Mouse (Mus musculus) heart, embryonic 11.5 days (tissue): ENCODE results near the gene Olfr1417. TPM values are rescaled to one million over a fixed set of nuclear protein-coding genes. Genes with fewer than 3 reads are reported as not detected.

Source experiments
- ATAC-seq: fragments of 200-750 bp; cut with Nextera tagmentation; replicated peaks from 2 replicates; pipeline ENCODE4 v1.8.0; 2017; ENCODE audit warnings: moderate library complexity; ENCODE audit not compliant: insufficient number of reproducible peaks, low FRiP score, low TSS enrichment
- H3K27ac ChIP-seq: fragments of 300-500 bp; sonication (generic); 2 replicates; pipeline ENCODE4 v1.5.1; 2014; ENCODE audit warnings: mild to moderate bottlenecking, low read depth, low read length
- H3K27me3 ChIP-seq: fragments of 300-500 bp; sonication (generic); 2 replicates; pipeline ENCODE4 v1.6.1; 2014; ENCODE audit warnings: mild to moderate bottlenecking, low read length, mixed read lengths; ENCODE audit not compliant: control insufficient read depth, insufficient read depth
- H3K36me3 ChIP-seq: fragments of 300-500 bp; sonication (generic); 2 replicates; pipeline ENCODE4 v1.6.1; 2014; ENCODE audit warnings: mild to moderate bottlenecking, low read length, moderate library complexity, mixed read lengths; ENCODE audit not compliant: control insufficient read depth, insufficient read depth
- H3K4me1 ChIP-seq: fragments of 300-500 bp; sonication (generic); 2 replicates; pipeline ENCODE4 v1.6.1; 2014; ENCODE audit warnings: low read length; ENCODE audit not compliant: control insufficient read depth, insufficient read depth
- H3K4me2 ChIP-seq: fragments of 300-500 bp; sonication (generic); 2 replicates; pipeline ENCODE4 v1.6.1; 2014; ENCODE audit warnings: mild to moderate bottlenecking, moderate library complexity
- H3K4me3 ChIP-seq: fragments of 300-500 bp; sonication (generic); 2 replicates; pipeline ENCODE4 v1.5.1; 2014; ENCODE audit warnings: low read depth, low read length
- H3K9ac ChIP-seq: fragments of 300-500 bp; sonication (generic); 2 replicates; pipeline ENCODE4 v1.6.1; 2014; ENCODE audit warnings: mild to moderate bottlenecking, low read depth, low read length, moderate library complexity
- H3K9me3 ChIP-seq: fragments of 300-500 bp; sonication (generic); replicated peaks from 2 replicates; pipeline ENCODE4 v1.6.1; 2016; ENCODE audit warnings: low read length; ENCODE audit not compliant: control insufficient read depth
- WGBS: fragments of 180-500 bp; shearing (Covaris S2); extraction: QIAGEN DNeasy Blood & Tissue Kit; methylation state at CpG from one replicate; pipeline ENCODE4 v1.1.7; 2014; ENCODE audit not compliant: insufficient replicate concordance; 5-methylcytosine and 5-hydroxymethylcytosine counted together
- polyA plus RNA-seq: library from polyadenylated mRNA; unstranded; fragments of >200 nt; fragmentation: Nextera tagmentation; extraction: Ambion mirVana; gene quantifications from 2 replicates; pipeline ENCODE4 v1.2.1, GENCODE M21; 2014

Olfr1417 gene
- polyA plus RNA-seq, 1 experiment from 2014 or later, result not detected

GRCm38 (mm10) chr19:11846333-11846732 is 7.3 kb upstream of the Olfr1417 start:
- no peak overlapping the region for H3K27ac ChIP-seq
- H3K4me1 ChIP-seq, result no peaks in the 10 kb centered on the region
- no peak overlapping the region for H3K9ac ChIP-seq
- no peak overlapping the region for H3K4me3 ChIP-seq
- no peaks in the 10 kb centered on the region for H3K9me3 ChIP-seq
- H3K27me3 ChIP-seq, result no peaks in the 10 kb centered on the region
- no peak overlapping the region for H3K4me2 ChIP-seq
- ATAC-seq, result no peak
- WGBS, result 76% methylated on average over 4 of the region's 4 CpGs
- H3K36me3 ChIP-seq, result no peaks in the 10 kb centered on the region

- no peak for ATAC-seq
- H3K4me2 ChIP-seq, result no peak overlapping the region
- no peaks in the 10 kb centered on the region for H3K36me3 ChIP-seq
- no peak overlapping the region for H3K9ac ChIP-seq
- H3K27me3 ChIP-seq, result peaks cover 2% of the 10 kb centered on the region; the same call in 1 of the 2 replicates
- H3K27ac ChIP-seq, result no peak overlapping the region
- WGBS, result 29% methylated on average over 4 of the region's 4 CpGs
- no peak overlapping the region for H3K4me3 ChIP-seq
- H3K4me1 ChIP-seq, result peaks cover 2% of the 10 kb centered on the region; the same call in 1 of the 2 replicates
- H3K9me3 ChIP-seq, result no peaks in the 10 kb centered on the region
Measured at GRCm38 (mm10) chr19:11823346-11824065, 15.5 kb downstream of the Olfr1417 start.

- no peak overlapping the region for H3K27ac ChIP-seq
- peaks cover 2% of the 10 kb centered on the region; the same call in 1 of the 2 replicates for H3K4me1 ChIP-seq
- ATAC-seq, result no peak
- H3K9me3 ChIP-seq, result no peaks in the 10 kb centered on the region
- H3K4me3 ChIP-seq, result peak overlapping the region; percentile 69
- H3K9ac ChIP-seq, result no peak overlapping the region
- H3K4me2 ChIP-seq, result peak overlapping the region; percentile 97
- H3K36me3 ChIP-seq, result no peaks in the 10 kb centered on the region
- 29% methylated on average over 6 of the region's 6 CpGs for WGBS
- peaks cover 3% of the 10 kb centered on the region; the same call in 1 of the 2 replicates for H3K27me3 ChIP-seq
Measured at GRCm38 (mm10) chr19:11820211-11820610, 18.8 kb downstream of the Olfr1417 start.

DNA sequence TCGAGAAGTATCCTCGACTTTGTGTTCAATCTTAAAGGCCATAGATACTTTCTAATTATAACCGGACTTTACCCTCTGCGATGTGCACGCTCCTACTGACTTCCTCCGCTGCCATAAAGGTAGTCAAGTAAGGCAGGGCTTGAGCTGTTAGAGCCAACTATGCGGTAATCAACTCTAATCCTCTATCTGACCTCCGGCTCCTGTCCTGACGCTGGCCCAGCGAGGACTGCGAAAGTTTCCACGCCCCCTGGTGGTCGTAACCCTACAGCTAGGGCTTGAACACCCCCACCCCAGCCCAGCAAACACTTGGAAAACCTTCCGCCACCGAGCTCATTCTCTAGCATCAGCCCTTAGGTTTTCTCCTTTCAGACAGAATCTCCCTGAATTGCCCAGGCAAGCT is 19.2 kb downstream of the Olfr1417 start:
- ATAC-seq, result no peak

GRCm38 (mm10) chr19:11819143-11819700 is 19.8 kb downstream of the Olfr1417 start, which contains the start of gene Stx3:
Stx3 (minus strand) TSS chr19:11819403.
- H3K27ac ChIP-seq, result no peak within 1 kb of the TSS
- peaks cover 3% of the 10 kb centered on the region; the same call in 1 of the 2 replicates for H3K27me3 ChIP-seq
- 2% methylated on average over 20 of the region's 20 CpGs for WGBS

More for the DNA sequence above, 19.2 kb downstream of the Olfr1417 start:
- Histone ChIP-seq H3K9ac (no peak overlapping the region), H3K9me3 (no peaks in the 10 kb centered on the region), H3K4me1 (peaks cover 2% of the 10 kb centered on the region; the same call in 1 of the 2 replicates), H3K36me3 (no peaks in the 10 kb centered on the region), H3K4me2 (peak overlapping the region; percentile 97), H3K27me3 (peaks cover 3% of the 10 kb centered on the region; the same call in 1 of the 2 replicates), H3K27ac (no peak overlapping the region), H3K4me3 (peak overlapping the region; percentile 69)
- under 1% methylated on average over 15 of the region's 15 CpGs for WGBS

DNA sequence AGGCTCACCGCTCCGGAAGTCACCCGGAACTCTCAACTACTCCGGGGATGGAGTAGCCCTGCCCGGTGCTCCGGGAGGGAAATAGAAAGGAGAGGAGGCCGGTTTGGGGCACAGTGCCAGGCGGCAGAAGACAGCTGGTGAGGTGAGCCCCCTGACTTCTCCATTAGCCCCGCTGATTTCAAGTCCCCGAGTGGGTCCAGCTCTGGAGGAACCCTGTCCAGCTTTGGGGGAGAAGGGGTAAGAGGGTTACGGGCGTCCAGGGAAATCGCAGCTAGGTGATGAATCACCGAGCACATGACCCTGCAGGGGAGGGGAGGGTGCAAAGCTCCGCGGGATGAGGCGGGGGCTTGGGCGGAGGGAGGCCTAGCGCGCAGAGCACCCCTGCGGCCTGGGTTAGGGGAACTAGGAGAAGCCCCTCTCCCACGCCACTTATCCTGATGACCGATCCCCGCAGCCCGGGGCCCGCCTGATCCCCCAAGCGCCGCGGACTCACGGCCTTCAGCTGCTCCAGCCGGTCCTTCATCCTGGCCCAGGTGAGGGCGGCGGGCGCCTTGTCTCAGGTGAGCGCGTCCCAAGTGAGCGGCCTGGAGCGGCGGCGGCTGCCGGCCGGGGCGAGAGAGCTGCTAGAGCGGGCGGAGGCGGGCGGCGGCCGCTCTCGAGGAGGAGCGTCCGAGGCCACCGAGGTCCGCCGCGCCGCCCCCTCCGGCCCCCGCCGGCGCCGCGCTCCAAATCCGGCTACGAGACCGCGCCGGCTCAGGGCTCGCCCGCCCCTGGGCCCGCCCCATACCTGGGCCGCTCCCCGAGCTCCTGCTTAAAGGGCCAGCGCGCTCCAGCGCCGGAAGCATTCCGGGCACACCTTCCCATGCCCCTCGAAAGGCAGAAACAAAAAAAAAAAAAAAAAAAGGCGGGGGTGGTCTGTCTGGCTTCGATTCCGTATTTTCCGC is 20.5 kb downstream of the Olfr1417 start:
- H3K4me1 ChIP-seq, result peaks cover 2% of the 10 kb centered on the region; the same call in 1 of the 2 replicates
- H3K9ac ChIP-seq, result peak overlapping the region; percentile 75
- H3K4me3 ChIP-seq, result peak overlapping the region; percentile 69
- H3K9me3 ChIP-seq, result no peaks in the 10 kb centered on the region
- peaks cover 3% of the 10 kb centered on the region; the same call in 1 of the 2 replicates for H3K27me3 ChIP-seq
- no peaks in the 10 kb centered on the region for H3K36me3 ChIP-seq
- WGBS, result under 1% methylated on average over 69 of the region's 83 CpGs
- ATAC-seq, result peak; percentile 69
- peak overlapping the region; percentile 97 for H3K4me2 ChIP-seq
- H3K27ac ChIP-seq, result no peak overlapping the region

More at GRCm38 (mm10) chr19:11819143-11819700, 19.8 kb downstream of the Olfr1417 start, which contains the start of gene Stx3:
- no peaks in the 10 kb centered on the region for H3K9me3 ChIP-seq
- no peak for ATAC-seq
- H3K36me3 ChIP-seq, result no peaks in the 10 kb centered on the region
- peaks cover 2% of the 10 kb centered on the region; the same call in 1 of the 2 replicates for H3K4me1 ChIP-seq
- H3K4me2 ChIP-seq, result peak within 1 kb of the TSS; percentile 97
- H3K4me3 ChIP-seq, result peak within 1 kb of the TSS; percentile 69
- peak within 1 kb of the TSS; percentile 75 for H3K9ac ChIP-seq

DNA sequence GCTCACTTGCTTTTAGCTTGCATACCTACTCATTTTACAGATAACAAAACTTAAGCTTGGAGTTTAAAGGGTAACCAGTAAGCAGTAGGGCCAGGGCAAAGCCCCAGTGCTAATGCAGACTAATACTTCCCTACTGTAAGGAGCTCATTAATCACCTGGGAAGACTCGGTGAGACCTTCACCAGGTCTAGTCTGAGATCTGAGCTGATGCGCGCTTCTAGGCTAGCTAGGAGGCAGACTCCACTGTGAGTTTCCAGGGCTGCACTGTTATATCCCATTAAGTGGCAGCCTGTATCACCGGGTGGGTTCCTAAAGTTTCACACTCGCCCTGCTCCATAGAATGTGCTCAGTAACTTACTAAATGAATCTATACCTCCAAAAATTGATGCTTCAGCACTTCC is 21.4 kb downstream of the Olfr1417 start:
- Histone ChIP-seq H3K4me3 (peak overlapping the region; percentile 69; the same call in 1 of the 2 replicates), H3K9ac (no peak overlapping the region), H3K36me3 (no peaks in the 10 kb centered on the region), H3K4me1 (no peaks in the 10 kb centered on the region; the same call in 1 of the 2 replicates), H3K27ac (no peak overlapping the region), H3K9me3 (no peaks in the 10 kb centered on the region), H3K4me2 (peak overlapping the region; percentile 97), H3K27me3 (peaks cover 3% of the 10 kb centered on the region; the same call in 1 of the 2 replicates)
- WGBS, result 18% methylated on average over 5 of the region's 5 CpGs
- ATAC-seq, result no peak

GRCm38 (mm10) chr19:11816706-11817105 is 22.3 kb downstream of the Olfr1417 start:
- H3K9ac ChIP-seq, result no peak overlapping the region
- no peaks in the 10 kb centered on the region for H3K36me3 ChIP-seq
- H3K27me3 ChIP-seq, result peaks cover 3% of the 10 kb centered on the region; the same call in 1 of the 2 replicates
- H3K4me3 ChIP-seq, result no peak overlapping the region
- H3K4me1 ChIP-seq, result no peaks in the 10 kb centered on the region; the same call in 1 of the 2 replicates
- WGBS, result 34% methylated on average over 6 of the region's 6 CpGs
- no peak overlapping the region for H3K4me2 ChIP-seq
- no peak for ATAC-seq
- no peaks in the 10 kb centered on the region for H3K9me3 ChIP-seq
- no peak overlapping the region for H3K27ac ChIP-seq
